Mouse (Mus musculus): ENCODE measurements around the gene Igflr1.

The Igflr1 gene

DNA sequence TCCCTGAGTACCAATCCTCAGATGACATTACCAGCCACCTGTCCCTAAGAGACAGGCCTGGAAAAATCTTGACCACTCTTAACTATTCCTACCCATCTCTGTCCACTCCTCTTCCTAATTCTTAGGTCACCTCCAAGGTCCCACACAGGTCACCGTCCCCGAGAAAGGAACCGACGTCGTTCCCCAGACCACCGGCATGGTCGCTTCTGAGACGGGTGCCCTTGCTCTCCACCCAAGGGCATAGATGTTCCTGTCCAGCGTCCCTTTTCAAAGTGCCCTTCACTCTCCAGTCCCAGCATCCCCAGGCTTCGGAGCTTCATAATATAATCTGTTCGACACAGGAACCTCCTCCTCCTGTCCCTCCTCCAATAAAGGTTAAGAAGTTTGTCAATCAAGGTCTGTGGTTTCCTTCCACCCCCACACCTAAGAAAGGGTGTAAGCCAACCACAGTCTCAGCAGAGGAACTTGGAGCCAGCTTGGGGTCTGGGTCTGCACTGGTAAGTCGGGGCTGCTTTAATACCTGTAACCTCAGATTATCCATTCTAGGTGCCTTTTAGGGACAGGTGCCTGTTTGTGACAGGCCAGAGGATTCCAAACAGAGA lies at the start of gene Igflr1:
TSS of gene Igflr1 (plus strand) at position 458 of the 602 bp plus-strand sequence.
- DNase-seq (ENCODE audit: low read depth, low spot score), result no peak

DNA sequence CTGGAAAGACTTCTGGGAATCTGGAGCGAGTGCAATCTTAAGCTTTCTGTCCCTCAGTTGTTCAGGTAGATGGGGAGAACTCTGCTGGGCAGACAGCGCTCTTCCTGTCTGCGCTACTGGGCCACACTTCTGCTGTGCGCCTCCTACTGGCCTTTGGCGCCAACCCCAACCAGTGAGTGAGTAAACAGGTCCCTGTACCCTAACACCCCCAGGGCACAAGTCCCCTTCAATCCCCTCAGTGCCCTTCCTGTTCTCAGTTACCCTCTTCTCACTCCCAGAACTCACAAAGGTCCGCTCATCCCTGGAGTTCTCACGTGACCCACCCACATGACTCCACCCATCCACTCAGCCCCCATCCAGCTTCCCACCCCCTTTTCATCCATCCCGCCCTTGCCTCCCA lies 46.9 kb upstream of the Igflr1 start:
- no peak for DNase-seq (ENCODE audit: low read depth, low spot score)

DNA sequence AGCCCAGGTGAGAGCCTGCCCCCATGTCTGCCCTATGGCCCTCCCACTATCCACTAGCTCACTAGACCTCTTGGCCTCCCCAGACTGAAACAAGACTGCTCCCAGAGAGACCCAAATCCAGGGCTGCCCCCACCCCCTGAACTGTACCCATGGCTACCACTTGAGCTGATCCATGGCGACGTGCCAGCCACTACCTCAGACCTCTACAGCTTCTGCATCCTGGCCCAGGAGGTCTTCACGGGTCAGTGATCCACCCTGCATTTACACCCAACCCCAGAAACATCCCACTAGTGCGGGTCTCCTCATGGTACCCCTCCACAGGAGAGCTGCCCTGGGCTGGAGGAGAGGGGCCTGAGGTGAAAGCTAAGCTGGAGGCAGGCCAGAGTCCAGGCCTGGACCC lies 44.8 kb upstream of the Igflr1 start:
- DNase-seq (ENCODE audit: low read depth, low spot score), result no peak

DNA sequence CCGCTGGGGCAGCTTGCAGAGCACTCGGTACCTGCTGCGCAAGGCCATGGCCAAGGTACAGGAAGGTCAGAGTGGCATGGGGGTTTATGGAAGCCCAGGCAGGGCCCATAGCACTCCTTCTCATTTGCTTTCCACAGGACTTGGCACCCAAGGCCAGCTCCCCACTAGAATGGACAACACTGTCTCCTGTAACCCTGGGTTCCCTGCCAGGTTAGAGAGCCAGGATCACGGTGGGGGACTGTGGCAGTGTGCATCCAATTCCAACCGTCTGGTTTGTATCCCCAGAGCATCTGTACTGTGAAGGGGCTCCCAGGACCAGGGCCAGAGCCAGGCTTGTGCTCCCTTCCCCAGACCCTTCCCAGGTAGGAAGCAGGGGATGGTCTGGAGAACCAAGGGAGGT lies 44.4 kb upstream of the Igflr1 start:
- no peak for DNase-seq (ENCODE audit: low read depth, low spot score)

DNA sequence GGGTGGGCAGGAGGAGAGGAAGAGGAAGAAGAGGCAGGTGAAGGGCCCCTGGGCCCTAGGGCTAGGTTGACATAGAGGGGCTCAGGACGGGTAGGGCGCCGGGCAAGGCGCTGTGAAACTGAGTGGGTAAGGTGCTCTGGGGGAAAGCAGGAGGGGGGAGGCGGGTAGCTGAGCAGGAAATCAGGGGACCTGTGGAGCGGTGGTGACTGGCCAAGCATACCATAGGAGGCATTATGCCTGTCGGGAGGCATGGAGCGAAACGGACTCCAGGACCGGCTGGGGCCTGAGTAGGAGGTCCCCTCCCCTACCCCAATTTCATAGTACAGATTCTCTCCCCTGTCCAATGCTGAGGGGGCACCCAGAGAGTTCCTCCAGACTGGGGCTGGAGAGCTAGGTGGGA lies 42.4 kb upstream of the Igflr1 start:
- no peak for DNase-seq (ENCODE audit: low read depth, low spot score)

DNA sequence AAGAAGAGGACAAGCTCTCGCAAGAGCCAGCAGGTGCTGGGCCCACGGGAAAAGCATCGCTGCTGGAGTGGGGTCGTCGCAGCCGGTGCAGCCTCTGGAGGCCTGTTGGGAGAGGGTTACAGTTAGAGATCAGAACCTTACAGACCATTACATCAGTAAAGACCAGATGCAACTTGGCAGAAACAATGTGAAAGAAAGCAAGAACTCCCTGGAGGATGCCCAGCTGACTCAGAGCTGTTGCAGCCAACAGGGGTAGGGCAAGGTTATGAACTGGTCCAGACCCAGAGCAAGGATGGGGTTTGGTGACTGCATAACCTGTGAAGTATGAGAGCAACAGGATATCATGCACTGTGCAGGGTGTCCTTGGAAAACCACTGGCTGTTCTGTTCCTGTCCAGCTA lies 40.7 kb upstream of the Igflr1 start:
- no peak for DNase-seq (ENCODE audit: low read depth, low spot score)

DNA sequence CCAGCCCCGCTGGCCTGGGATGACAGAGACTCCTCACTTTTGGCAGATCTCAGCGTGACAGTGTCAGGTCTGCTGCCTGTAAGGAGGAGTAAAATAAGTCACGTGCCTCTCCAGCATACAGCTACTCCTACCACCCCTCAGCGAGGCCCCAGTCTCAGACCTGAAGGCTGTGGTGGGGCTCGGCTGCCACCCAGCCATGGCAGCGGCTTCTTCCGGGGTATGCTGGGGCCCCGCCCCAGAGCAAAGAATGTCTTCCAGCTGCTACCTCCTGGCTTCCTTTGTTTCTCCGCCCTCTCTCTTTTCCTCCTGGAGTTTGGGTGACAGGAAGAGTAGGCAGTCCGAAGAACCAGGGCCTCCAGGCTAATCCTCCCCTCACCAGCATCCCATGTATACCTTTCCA lies 39.3 kb upstream of the Igflr1 start:
- DNase-seq (ENCODE audit: low read depth, low spot score), result no peak

DNA sequence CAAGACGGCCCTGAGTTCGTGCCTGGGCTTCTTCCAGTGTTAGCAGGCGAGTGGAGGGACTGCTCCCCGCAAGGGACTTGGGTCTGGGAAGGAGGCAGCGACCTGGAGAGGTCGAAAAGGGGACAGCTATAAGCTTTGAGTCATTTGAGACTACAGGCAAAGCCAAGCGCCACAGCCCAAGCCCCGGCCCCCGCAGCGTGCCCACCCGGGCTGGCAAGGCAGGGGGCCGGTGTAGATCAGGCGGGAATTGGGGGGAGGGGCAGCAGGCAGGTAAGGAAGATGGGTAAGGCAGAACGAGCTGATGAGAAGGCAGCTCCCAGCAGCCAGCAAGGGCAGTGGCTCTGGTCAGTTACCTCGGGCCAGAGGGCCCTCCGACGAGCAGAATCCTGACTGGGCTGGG lies 38.8 kb upstream of the Igflr1 start:
- no peak for DNase-seq (ENCODE audit: low read depth, low spot score)

DNA sequence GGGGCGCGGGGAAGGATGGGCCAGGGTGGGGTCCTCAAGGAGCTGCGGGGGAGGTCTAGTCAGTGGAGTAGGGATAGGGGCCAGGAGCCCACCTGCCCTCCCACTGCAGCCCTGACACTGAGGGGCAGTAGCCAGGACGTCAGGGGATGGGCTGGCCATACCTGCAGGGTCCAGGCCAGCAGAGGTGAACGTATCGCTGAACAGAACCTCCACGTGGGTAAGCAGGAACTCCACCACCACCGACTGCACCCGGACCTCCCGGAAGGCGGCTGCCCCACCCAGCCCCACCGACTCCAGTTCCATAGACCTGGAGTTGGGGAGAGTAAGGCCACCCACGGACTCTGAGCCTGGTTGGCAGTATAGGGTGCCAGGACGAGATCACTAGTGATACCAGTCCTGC lies 38.2 kb upstream of the Igflr1 start:
- DNase-seq (ENCODE audit: low read depth, low spot score), result no peak

DNA sequence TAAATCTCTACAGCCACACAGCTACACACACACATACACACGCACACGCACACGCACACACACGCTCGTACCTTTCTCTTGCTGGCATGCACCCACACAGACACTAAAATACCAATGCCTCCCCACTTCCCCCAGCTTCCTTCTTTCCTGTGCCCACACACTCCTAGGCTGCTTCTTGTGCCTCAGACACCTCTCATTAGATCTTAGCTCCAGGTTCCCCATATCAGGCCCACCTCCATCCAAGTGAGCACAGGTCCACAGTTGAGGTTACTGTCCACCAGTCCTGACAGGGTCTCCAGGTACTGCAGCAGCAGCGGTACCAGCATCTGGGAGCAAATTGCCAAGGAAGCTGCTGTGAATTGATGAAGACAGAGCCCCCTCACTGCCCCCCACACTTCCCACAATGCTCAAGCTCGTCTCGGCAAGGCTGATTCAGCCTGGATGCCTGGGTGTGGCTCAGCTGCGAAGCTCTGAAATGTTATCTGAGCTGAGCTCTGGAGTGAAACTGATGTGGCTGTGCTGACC lies 33.9 kb upstream of the Igflr1 start:
- no peak for DNase-seq (ENCODE audit: low read depth, low spot score)

DNA sequence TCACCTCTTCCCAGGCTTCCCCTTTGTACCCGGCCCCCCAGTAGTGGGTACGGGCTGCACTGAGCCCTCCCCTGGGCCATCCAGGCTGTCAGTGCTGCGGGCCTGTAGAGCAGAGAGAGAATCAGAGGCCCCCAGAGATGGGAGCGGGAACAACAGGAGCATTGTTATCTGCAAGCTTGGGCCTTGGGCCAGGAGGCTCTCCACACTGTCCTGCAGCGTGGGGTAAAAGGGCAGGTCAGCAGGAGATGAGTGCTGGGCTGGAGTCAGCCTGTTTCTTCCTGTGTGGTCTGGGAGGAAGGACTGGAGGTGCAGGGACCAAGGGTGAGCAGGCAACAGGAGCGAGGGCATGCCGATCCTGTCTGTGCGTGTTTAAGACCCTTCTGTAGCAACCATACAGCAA lies 32.3 kb upstream of the Igflr1 start:
- DNase-seq (ENCODE audit: low read depth, low spot score), result no peak

DNA sequence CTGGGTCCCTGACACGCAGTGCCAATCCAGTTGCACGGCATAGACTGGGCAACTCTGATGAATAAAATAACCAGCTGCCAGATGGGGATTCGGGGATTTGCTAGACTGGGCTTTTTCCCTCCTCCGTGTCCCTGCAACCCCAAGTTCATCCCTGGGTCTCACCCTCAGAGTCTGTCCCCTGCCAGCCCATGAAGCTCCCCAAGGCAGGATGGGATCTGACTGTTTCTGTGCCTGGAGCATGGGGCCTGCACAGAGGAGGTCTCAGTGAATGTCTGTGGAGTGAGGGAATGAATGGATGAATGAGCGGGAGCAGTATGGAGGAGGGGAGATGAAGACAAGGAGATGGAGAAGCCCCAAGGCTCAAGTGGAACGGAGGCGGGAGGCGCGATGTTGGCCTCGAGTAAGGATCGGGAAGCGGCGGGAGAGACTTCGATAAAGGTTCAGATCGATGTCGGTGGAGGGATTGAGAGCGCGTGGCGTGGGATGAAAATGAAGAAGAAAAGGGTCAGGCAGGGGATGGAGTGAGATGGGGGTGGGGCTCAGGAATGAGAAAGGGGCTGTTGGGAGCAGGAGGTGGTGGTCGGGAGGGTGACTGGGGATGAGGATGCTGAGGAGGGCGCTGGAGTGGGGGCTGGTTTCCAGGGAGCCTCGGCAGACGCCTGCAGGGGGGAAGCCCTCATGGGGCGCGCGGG lies 31.1 kb upstream of the Igflr1 start:
- no peak for DNase-seq (ENCODE audit: low read depth, low spot score)

DNA sequence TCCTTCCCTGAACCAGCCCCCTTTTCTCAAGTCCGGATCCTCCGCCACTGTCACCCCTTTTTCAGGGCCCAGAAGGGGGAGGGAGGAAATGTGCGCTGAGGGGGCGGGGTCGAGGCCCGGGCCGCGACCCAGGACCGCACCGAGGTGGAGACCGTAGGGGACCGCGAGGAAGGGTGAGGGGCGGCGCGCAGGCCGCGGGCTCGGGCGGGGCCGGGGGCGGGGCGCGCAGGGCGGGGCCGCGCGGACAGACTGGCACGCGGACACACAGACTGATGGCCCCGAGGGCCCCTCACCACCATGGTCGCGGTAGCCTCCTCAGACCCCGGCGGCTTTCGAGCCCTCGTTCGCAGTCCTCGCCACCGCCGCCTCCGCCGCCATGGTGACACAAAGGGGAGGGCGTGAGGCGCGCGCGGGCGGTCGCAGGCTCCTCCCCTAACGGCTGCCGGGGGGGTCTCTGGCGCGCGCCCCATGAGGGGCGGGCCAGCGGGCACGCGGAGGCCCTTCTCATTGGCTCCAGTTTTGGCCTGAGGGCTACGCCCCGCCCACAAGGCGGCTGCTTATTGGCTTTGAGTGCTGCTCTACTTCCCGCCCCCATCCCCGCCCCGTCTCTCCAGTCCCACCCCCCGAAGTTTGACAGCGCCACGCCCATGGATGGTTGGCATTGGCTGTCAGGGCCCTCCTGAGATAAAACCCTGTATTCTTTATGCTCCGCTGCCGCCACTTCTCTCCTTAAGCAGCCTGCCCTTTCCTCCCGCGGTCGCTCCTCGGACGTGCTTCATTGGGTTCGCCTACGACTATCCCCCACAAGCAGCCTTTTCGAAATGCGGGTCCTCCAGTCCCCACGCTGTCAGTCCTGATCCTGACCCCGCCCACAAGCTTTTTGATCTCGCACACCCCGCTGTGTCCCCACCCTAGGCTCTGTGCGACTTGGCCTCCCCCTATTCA lies 30.3 kb upstream of the Igflr1 start, which contains the start of gene Arhgap33:
TSS of gene Arhgap33 (minus strand) at position 428 of the 945 bp plus-strand sequence.
- DNase-seq (ENCODE audit: low read depth, low spot score), result peak; percentile 98

DNA sequence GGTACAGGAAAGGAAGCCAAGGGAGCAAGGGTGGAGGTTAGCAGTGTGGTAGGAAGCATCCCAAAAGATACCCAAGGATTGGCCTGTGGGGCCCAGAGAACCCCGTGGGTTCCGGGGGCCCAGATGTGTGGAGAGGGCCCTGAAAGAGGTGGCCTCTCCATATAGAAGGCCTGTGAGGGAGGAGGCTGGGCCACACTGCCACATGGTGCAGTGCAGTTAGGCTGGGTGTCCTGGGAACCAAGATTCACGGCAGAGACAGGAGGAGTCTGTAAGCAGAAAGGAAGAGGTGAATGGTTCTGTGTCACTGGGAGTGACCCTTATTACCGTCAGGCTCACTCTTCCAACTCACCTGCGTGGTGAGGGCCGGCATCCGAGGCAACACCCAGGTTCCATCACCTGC lies 24.7 kb upstream of the Igflr1 start:
- DNase-seq (ENCODE audit: low read depth, low spot score), result no peak

DNA sequence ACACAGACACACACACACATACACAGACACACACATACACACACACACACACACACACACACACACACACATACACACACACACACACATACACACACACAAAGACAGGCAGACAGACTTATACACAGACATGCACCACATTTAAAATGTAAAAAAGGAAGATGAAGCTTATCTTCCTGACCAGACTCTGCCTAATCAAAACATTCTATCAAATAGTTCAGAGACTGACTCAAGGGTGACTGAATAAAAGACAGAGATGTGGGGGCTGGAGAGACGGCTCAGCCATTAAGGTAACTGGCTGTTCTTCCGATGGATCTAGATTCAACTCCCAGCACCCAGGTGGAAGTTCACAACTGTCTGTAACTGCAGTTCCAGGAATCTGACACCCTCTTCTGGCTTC lies 20.9 kb upstream of the Igflr1 start:
- no peak for DNase-seq (ENCODE audit: low read depth, low spot score)

DNA sequence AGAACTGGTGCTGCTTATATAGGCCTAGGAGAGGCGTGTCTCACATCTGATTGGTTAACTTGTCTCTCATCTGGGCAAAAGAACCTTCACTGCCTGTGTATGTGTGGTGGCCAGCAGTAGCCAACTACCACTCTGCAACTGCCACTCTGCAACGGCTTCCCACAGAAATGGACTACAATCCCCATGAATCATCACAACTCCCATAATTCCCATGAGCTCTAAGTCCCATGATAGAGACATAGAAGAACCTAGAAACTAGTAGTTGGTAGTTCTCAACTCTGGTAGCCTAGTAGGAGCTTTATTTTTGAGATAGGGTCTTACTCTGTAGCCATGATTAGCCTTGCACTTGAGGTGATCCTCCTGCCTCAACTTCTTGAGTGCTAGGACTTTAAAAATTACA lies 15.3 kb upstream of the Igflr1 start:
- no peak for DNase-seq (ENCODE audit: low read depth, low spot score)

DNA sequence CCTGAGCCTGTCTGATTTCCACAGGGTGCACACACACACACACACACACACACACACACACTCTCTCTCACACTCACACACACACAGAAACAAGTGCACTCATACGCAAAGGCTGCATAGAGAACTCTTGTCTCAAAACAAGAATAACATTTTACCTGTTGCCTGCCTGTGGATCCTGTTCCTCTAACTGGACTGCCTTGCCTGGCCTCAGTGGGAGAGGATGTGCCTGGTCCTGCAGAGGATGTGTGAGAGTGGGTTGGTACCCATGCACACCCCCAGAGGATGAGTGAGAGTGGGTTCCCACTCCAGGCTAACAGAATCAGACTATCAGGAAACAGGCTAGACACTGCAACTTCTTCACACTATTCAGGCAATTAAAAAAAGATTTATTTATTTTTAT lies 14.6 kb upstream of the Igflr1 start:
- no peak for DNase-seq (ENCODE audit: low read depth, low spot score)

DNA sequence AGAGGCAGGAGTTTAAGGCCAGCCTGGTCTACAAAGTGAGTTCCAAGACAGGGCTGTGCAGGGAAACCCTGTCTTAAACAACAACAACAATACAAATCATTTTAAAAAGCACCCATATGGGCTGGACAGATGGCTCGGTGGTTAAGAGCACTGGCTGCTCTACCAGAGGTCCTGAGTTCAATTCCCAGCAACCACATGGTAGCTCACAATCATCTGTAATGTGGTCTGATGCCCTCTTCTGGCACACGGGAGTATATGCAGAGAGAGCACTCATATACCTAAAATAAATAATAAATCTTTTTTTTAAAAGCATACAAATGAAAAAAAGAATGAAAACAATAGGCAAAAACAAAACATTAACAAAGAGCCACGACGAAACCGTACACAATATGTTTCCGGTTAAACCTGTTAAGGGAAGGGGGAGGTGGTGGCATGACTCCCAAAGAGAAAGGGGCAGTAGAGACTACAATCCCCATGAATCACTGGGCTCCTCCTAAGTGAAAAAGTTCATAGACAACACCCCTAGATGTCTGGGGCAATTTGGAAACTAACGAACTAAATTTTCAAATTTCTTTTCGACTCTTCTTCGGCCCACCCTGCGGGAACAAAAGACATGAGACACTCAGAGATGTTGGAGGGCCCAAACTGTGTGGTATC lies 13.7 kb upstream of the Igflr1 start:
- DNase-seq (ENCODE audit: low read depth, low spot score), result no peak

DNA sequence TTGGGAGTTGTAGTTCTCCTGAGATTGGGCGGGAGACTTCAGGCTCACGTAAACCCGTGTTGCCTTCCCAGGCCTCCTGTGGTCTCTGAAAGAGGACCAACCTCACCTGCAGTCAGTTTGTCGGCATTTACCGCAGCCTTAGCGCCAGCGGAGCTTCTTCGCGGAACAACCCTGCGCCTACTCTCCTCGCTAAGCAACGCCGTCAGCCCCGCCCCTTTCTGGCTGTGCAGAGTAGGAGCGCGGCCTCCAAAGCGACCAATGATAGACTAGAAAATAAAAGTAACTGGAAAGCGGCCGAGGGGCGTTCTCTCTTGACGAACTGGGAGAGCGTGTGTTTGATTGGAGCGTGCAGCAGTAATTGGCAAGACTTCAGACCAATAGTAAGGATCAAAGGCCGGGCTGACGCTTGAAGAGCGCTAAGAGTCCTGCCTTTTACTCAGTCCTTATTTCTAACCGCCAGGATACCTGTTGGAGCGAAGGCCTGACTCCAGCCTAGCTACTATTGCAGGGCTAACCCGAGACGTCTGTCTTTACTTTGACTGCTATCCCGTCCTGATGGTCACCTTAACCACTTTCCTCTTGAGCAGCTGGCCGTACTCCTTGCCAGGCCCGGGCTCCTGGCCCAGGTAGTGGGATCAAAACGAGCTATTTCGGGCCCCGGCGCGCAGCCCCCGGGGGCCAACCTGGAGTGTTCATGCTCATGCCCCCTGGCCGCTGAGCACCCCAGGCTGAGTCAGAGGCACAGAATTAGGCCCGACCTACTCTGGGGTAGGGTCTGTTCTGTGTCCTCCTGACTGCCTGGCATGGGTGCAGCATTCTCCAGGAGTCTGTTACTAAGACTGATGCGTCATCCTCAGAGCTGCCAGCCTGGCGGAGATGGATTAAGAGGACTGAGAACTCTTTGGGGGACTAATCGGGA lies 12.9 kb upstream of the Igflr1 start, which contains the start of the genes Hspb6 and Proser3:
TSS of gene Hspb6 (plus strand) at position 77 of the 919 bp plus-strand sequence.
TSS of gene Proser3 (minus strand) at position 198 of the 919 bp plus-strand sequence.
- peak; percentile 98 for DNase-seq (ENCODE audit: low read depth, low spot score)

DNA sequence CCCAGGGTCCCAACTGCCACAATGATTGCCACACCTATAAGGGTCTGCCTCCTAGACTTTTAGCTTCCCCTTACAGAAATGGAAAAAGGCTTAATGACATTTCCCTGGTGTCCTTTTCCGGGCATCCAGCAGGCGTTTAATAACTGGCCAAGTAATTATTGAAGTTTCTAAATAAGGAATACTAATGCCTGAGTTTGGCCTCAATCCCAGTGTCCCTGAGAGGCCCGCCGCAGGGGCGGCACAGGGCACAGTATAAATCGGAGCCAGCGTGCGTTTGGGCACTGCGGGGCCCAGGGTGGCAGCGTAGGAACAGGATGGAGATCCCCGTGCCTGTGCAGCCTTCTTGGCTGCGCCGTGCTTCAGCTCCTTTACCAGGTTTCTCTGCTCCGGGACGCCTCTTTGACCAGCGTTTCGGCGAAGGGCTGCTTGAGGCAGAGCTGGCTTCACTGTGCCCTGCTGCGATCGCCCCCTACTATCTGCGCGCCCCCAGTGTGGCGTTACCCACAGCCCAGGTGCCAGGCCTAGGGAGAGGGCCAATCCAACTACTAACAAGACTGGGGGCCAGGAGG lies 12.1 kb upstream of the Igflr1 start:
- DNase-seq (ENCODE audit: low read depth, low spot score), result no peak

Measured in brain, embryonic 18.5 days (tissue).